Mouse (Mus musculus): ENCODE data around the gene Chmp6. TPM values are rescaled to one million over a fixed set of nuclear protein-coding genes. Genes with fewer than 3 reads are reported as not detected.
A peak's percentile ranks its signal among the peaks of the same experiment; 100 is the strongest.

Gene Chmp6
- polyA plus RNA-seq, 1 experiment from 2014 or later = 94.3 TPM

- H3K27ac ChIP-seq (ENCODE audit: low read length) = peak overlapping the region; percentile 61
- H3K4me2 ChIP-seq (ENCODE audit: low read depth, low read length) = no peak overlapping the region
- H3K36me3 ChIP-seq (ENCODE audit: control insufficient read depth, insufficient read depth, low read length) = no peaks in the 10 kb centered on the region
- 57% methylated on average over 19 of the region's 19 CpGs for WGBS
- no peak overlapping the region for H3K4me3 ChIP-seq (ENCODE audit: low read length)
- H3K4me1 ChIP-seq (ENCODE audit: control insufficient read depth, insufficient read depth, low read length) = peaks cover 53% of the 10 kb centered on the region
- no peaks in the 10 kb centered on the region for H3K27me3 ChIP-seq (replicated peaks; ENCODE audit: control insufficient read depth, insufficient read depth, low read length)
- H3K9me3 ChIP-seq (ENCODE audit: control insufficient read depth, low read length) = no peaks in the 10 kb centered on the region
- no peak for ATAC-seq
- peak overlapping the region; percentile 37; the same call in 1 of the 2 replicates for H3K9ac ChIP-seq (ENCODE audit: low read depth, low read length)
Measured at GRCm38 (mm10) chr11:119937772-119938502, 24.7 kb downstream of the Chmp6 start.

- Histone ChIP-seq H3K36me3 (ENCODE audit: control insufficient read depth, insufficient read depth, low read length) (no peaks in the 10 kb centered on the region), H3K9me3 (ENCODE audit: control insufficient read depth, low read length) (no peaks in the 10 kb centered on the region), H3K27me3 (replicated peaks; ENCODE audit: control insufficient read depth, insufficient read depth, low read length) (no peaks in the 10 kb centered on the region), H3K27ac (ENCODE audit: low read length) (peak overlapping the region; percentile 61; the same call in 1 of the 2 replicates), H3K4me2 (ENCODE audit: low read depth, low read length) (peak overlapping the region; percentile 20), H3K9ac (ENCODE audit: low read depth, low read length) (peak overlapping the region; percentile 27; the same call in 1 of the 2 replicates), H3K4me3 (ENCODE audit: low read length) (no peak overlapping the region), H3K4me1 (ENCODE audit: control insufficient read depth, insufficient read depth, low read length) (peaks cover 60% of the 10 kb centered on the region)
- WGBS = 51% methylated on average over 8 of the region's 8 CpGs
- ATAC-seq = no peak
Measured at GRCm38 (mm10) chr11:119939073-119939710, 26.0 kb downstream of the Chmp6 start.

DNA sequence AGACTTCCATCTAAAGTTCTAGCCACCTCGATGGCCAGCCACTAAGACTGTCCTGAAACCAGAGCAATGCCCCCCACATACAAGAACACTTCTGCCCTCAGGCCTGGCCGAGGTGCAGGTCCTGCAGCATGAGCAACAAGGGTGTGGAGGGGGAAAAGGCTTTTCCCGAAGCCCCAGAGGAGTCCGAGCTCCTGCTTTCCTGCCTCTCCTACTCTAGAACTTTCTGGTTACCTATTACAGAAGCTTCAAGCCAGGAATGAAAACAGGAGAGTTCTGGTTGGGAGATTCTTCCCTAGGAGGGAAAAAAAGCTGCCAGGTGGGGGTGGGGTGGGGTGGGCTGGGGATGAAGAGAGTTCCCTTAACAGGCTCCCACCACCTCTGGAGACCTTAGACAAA is 26.5 kb downstream of the Chmp6 start:
- no peak overlapping the region for H3K4me3 ChIP-seq (ENCODE audit: low read length)
- no peaks in the 10 kb centered on the region for H3K36me3 ChIP-seq (ENCODE audit: control insufficient read depth, insufficient read depth, low read length)
- H3K9ac ChIP-seq (ENCODE audit: low read depth, low read length) = peak overlapping the region; percentile 27
- no peak overlapping the region for H3K4me2 ChIP-seq (ENCODE audit: low read depth, low read length)
- H3K9me3 ChIP-seq (ENCODE audit: control insufficient read depth, low read length) = no peaks in the 10 kb centered on the region
- H3K27me3 ChIP-seq (replicated peaks; ENCODE audit: control insufficient read depth, insufficient read depth, low read length) = no peaks in the 10 kb centered on the region
- peak overlapping the region; percentile 1; the same call in 1 of the 2 replicates for H3K27ac ChIP-seq (ENCODE audit: low read length)
- ATAC-seq = no peak
- WGBS = 62% methylated on average over 4 of the region's 4 CpGs
- peaks cover 62% of the 10 kb centered on the region for H3K4me1 ChIP-seq (ENCODE audit: control insufficient read depth, insufficient read depth, low read length)

GRCm38 (mm10) chr11:119940142-119940541 is 26.9 kb downstream of the Chmp6 start:
- Histone ChIP-seq H3K4me2 (ENCODE audit: low read depth, low read length) (no peak overlapping the region), H3K4me1 (ENCODE audit: control insufficient read depth, insufficient read depth, low read length) (peaks cover 64% of the 10 kb centered on the region), H3K27ac (ENCODE audit: low read length) (no peak overlapping the region), H3K36me3 (ENCODE audit: control insufficient read depth, insufficient read depth, low read length) (no peaks in the 10 kb centered on the region), H3K4me3 (ENCODE audit: low read length) (no peak overlapping the region), H3K27me3 (replicated peaks; ENCODE audit: control insufficient read depth, insufficient read depth, low read length) (no peaks in the 10 kb centered on the region), H3K9me3 (ENCODE audit: control insufficient read depth, low read length) (no peaks in the 10 kb centered on the region), H3K9ac (ENCODE audit: low read depth, low read length) (no peak overlapping the region)
- WGBS = 59% methylated on average over 11 of the region's 11 CpGs
- ATAC-seq = no peak

- H3K27ac ChIP-seq (ENCODE audit: low read length) = peak overlapping the region; percentile 84; the same call in 1 of the 2 replicates
- H3K9ac ChIP-seq (ENCODE audit: low read depth, low read length) = peak overlapping the region; percentile 71
- 5% methylated on average over 8 of the region's 8 CpGs for WGBS
- H3K4me3 ChIP-seq (ENCODE audit: low read length) = peak overlapping the region; percentile 74
- no peaks in the 10 kb centered on the region for H3K27me3 ChIP-seq (replicated peaks; ENCODE audit: control insufficient read depth, insufficient read depth, low read length)
- peaks cover 63% of the 10 kb centered on the region for H3K4me1 ChIP-seq (ENCODE audit: control insufficient read depth, insufficient read depth, low read length)
- no peak for ATAC-seq
- no peaks in the 10 kb centered on the region for H3K36me3 ChIP-seq (ENCODE audit: control insufficient read depth, insufficient read depth, low read length)
- peak overlapping the region; percentile 86 for H3K4me2 ChIP-seq (ENCODE audit: low read depth, low read length)
- no peaks in the 10 kb centered on the region for H3K9me3 ChIP-seq (ENCODE audit: control insufficient read depth, low read length)
Measured at GRCm38 (mm10) chr11:119941794-119942193, 28.6 kb downstream of the Chmp6 start.

- H3K27ac ChIP-seq (ENCODE audit: low read length) = peak overlapping the region; percentile 84
- 0% methylated on average over 41 of the region's 43 CpGs for WGBS
- peaks cover 58% of the 10 kb centered on the region for H3K4me1 ChIP-seq (ENCODE audit: control insufficient read depth, insufficient read depth, low read length)
- no peaks in the 10 kb centered on the region for H3K36me3 ChIP-seq (ENCODE audit: control insufficient read depth, insufficient read depth, low read length)
- peak overlapping the region; percentile 86 for H3K4me2 ChIP-seq (ENCODE audit: low read depth, low read length)
- H3K4me3 ChIP-seq (ENCODE audit: low read length) = peak overlapping the region; percentile 74
- H3K27me3 ChIP-seq (replicated peaks; ENCODE audit: control insufficient read depth, insufficient read depth, low read length) = no peaks in the 10 kb centered on the region
- peak; percentile 68 for ATAC-seq
- peak overlapping the region; percentile 71 for H3K9ac ChIP-seq (ENCODE audit: low read depth, low read length)
- no peaks in the 10 kb centered on the region for H3K9me3 ChIP-seq (ENCODE audit: control insufficient read depth, low read length)
Measured at GRCm38 (mm10) chr11:119942201-119942726, 29.0 kb downstream of the Chmp6 start.

DNA sequence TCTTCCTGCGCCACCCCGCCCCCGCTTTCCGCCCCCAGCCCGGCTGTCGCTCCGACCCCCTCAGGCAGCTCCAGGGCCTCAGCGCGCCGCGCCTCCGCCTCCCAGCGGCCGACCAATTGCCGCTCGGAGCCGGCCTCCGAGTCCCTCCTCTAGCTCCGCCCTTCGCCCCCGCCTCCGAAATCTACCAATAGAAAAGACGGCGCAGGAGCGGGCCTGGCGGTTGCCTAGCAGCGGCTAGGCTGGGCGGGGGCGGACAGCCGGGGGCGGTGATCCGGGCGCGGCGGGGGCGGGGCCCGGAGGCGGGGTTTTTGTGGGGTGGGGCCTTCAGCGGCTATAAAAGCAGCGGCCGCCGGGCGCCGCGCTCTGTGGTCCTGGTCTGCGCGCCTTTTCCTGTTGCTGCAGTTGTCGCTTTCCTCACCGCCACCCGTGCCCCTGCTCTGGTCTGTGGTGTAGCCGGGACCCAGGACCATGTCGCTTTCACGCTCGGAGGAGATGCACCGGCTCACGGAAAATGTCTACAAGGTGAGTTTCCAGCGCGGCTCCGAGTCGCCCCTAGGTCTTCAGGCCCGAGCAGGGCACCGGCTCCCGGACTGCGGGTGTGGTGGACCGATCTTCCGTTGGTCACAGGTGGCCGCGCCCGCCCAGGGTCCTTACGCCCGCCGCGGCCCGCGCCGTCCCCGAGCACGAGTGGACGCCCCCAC is 29.6 kb downstream of the Chmp6 start, which contains the start of gene Baiap2:
Baiap2 (plus strand) TSS at position 37 of the 701 bp plus-strand sequence.
- 1% methylated on average over 79 of the region's 79 CpGs for WGBS
- peaks cover 52% of the 10 kb centered on the region for H3K4me1 ChIP-seq (ENCODE audit: control insufficient read depth, insufficient read depth, low read length)
- peak within 1 kb of the TSS; percentile 81 for H3K9ac ChIP-seq (ENCODE audit: low read depth, low read length)
- peak within 1 kb of the TSS; percentile 84 for H3K27ac ChIP-seq (ENCODE audit: low read length)
- no peaks in the 10 kb centered on the region for H3K36me3 ChIP-seq (ENCODE audit: control insufficient read depth, insufficient read depth, low read length)
- H3K27me3 ChIP-seq (replicated peaks; ENCODE audit: control insufficient read depth, insufficient read depth, low read length) = no peaks in the 10 kb centered on the region
- no peaks in the 10 kb centered on the region for H3K9me3 ChIP-seq (ENCODE audit: control insufficient read depth, low read length)
- ATAC-seq = peak; percentile 94
- peak within 1 kb of the TSS; percentile 76 for H3K4me3 ChIP-seq (ENCODE audit: low read length)
- H3K4me2 ChIP-seq (ENCODE audit: low read depth, low read length) = peak within 1 kb of the TSS; percentile 97

DNA sequence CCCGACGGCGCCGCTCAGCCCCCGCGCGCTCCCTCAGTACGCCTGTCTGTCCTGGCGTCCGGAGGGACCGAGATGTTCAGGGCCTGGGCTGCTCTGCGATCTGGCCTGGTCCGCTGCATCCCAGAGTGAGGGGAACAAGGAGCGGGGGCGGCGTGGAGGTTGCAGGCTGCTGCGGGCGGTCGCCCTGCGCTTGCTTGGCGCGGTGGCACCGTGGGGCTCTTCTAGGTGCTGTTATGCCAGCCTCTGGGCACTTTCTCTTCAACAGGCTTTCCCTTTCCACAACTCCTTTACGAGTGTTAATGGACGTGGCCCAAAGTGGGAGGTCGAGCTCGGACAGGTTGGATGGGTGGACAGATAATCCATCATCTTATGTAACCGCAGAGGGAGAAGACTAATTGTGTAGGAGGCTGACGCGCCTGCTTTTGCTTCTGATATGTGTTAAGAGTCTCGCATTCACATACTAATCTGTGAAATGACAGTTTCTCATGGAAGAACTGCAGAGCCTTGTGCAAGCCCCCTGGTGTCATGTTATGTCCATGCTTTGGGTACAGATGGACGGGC is 30.3 kb downstream of the Chmp6 start:
- 4% methylated on average over 32 of the region's 32 CpGs for WGBS
- Histone ChIP-seq H3K4me3 (ENCODE audit: low read length) (peak overlapping the region; percentile 76), H3K4me2 (ENCODE audit: low read depth, low read length) (peak overlapping the region; percentile 97), H3K27me3 (replicated peaks; ENCODE audit: control insufficient read depth, insufficient read depth, low read length) (no peaks in the 10 kb centered on the region), H3K9ac (ENCODE audit: low read depth, low read length) (peak overlapping the region; percentile 81), H3K27ac (ENCODE audit: low read length) (peak overlapping the region; percentile 45), H3K9me3 (ENCODE audit: control insufficient read depth, low read length) (no peaks in the 10 kb centered on the region), H3K4me1 (ENCODE audit: control insufficient read depth, insufficient read depth, low read length) (peaks cover 51% of the 10 kb centered on the region), H3K36me3 (ENCODE audit: control insufficient read depth, insufficient read depth, low read length) (no peaks in the 10 kb centered on the region)
- peak; percentile 11 for ATAC-seq

GRCm38 (mm10) chr11:119945343-119945742 is 32.1 kb downstream of the Chmp6 start:
- ATAC-seq = no peak
- H3K4me3 ChIP-seq (ENCODE audit: low read length) = no peak overlapping the region
- H3K4me1 ChIP-seq (ENCODE audit: control insufficient read depth, insufficient read depth, low read length) = peaks cover 39% of the 10 kb centered on the region
- H3K9ac ChIP-seq (ENCODE audit: low read depth, low read length) = no peak overlapping the region
- H3K9me3 ChIP-seq (ENCODE audit: control insufficient read depth, low read length) = no peaks in the 10 kb centered on the region
- H3K27me3 ChIP-seq (replicated peaks; ENCODE audit: control insufficient read depth, insufficient read depth, low read length) = no peaks in the 10 kb centered on the region
- WGBS = 59% methylated on average over 7 of the region's 7 CpGs
- no peak overlapping the region for H3K27ac ChIP-seq (ENCODE audit: low read length)
- no peaks in the 10 kb centered on the region for H3K36me3 ChIP-seq (ENCODE audit: control insufficient read depth, insufficient read depth, low read length)
- no peak overlapping the region for H3K4me2 ChIP-seq (ENCODE audit: low read depth, low read length)
